Mouse (Mus musculus) lung, postnatal 4 days (tissue): ENCODE measurements around the gene Fgfr2.

ENCODE experiments used
- DNase-seq, 2 experiments: peaks; one replicate each; pipeline ENCODE4 v3.0.0; 2021

Gene Fgfr2

GRCm38 (mm10) chr7:133040688-133041345, 82.3 kb downstream of the Fgfr2 start:
- DNase-seq = peak; percentile 42 to 63

GRCm38 (mm10) chr7:133039556-133040255, 83.4 kb downstream of the Fgfr2 start:
- DNase-seq = no peak

GRCm38 (mm10) chr7:133037618-133038017, 85.5 kb downstream of the Fgfr2 start:
- DNase-seq = peak; percentile 29 to 33

- DNase-seq = peak; percentile 36 to 45
These were observed 85.9 kb downstream of the Fgfr2 start for GRCm38 (mm10) chr7:133037217-133037616.

GRCm38 (mm10) chr7:133035901-133036300, 87.2 kb downstream of the Fgfr2 start:
- DNase-seq = no peak

GRCm38 (mm10) chr7:133032589-133033203, 90.5 kb downstream of the Fgfr2 start:
- peak; percentile 65 to 76 for DNase-seq

GRCm38 (mm10) chr7:133029496-133030047, 93.6 kb downstream of the Fgfr2 start:
- DNase-seq = no peak

- no peak for DNase-seq
These were observed 94.1 kb downstream of the Fgfr2 start for GRCm38 (mm10) chr7:133029004-133029403.

GRCm38 (mm10) chr7:133027930-133028329, 95.2 kb downstream of the Fgfr2 start:
- DNase-seq = no peak

- no peak for DNase-seq
These were observed 98.5 kb downstream of the Fgfr2 start for GRCm38 (mm10) chr7:133024694-133025093.

- no peak for DNase-seq
These were observed 103.6 kb downstream of the Fgfr2 start for GRCm38 (mm10) chr7:133019481-133020020.

GRCm38 (mm10) chr7:133018961-133019360, 104.2 kb downstream of the Fgfr2 start:
- DNase-seq = no peak

GRCm38 (mm10) chr7:133015416-133016070, 107.6 kb downstream of the Fgfr2 start:
- no peak for DNase-seq

- no peak for DNase-seq
These were observed 108.5 kb downstream of the Fgfr2 start for GRCm38 (mm10) chr7:133014631-133015030.

- no peak for DNase-seq
These were observed 109.2 kb downstream of the Fgfr2 start for GRCm38 (mm10) chr7:133013923-133014322.

GRCm38 (mm10) chr7:133012637-133013366, 110.3 kb downstream of the Fgfr2 start:
- DNase-seq = no peak

- DNase-seq = no peak
These were observed 111.5 kb downstream of the Fgfr2 start for GRCm38 (mm10) chr7:133011611-133012010.

GRCm38 (mm10) chr7:133011191-133011590, 112.0 kb downstream of the Fgfr2 start:
- DNase-seq = peak in 1 of 2 experiments; percentile 16

- DNase-seq = no peak
These were observed 112.7 kb downstream of the Fgfr2 start for GRCm38 (mm10) chr7:133010477-133010876.

- DNase-seq = no peak
These were observed 113.5 kb downstream of the Fgfr2 start for GRCm38 (mm10) chr7:133009676-133010075.

GRCm38 (mm10) chr7:133008663-133009062, 114.5 kb downstream of the Fgfr2 start:
- peak in 1 of 2 experiments; percentile 13 for DNase-seq

- DNase-seq = peak; percentile 24 to 35
These were observed 115.8 kb downstream of the Fgfr2 start for GRCm38 (mm10) chr7:133007343-133007742.
